Mouse (Mus musculus) pancreas, adult 10 weeks (tissue): ENCODE results near the gene Fbxw28. TPM values are rescaled to one million over a fixed set of nuclear protein-coding genes. Genes with fewer than 3 reads are reported as not detected.

Experiments
- polyA plus RNA-seq: library from polyadenylated mRNA; stranded (reverse); fragments of 350-450 nt; fragmentation: Illumina TruSeq; extraction: RNeasy Lipid Tissue Mini Kit (QIAGEN cat#74804); gene quantifications from one replicate; pipeline ENCODE4 v1.2.3, GENCODE M21; 2015; ENCODE audit warnings: low read depth, low replicate concordance; ENCODE audit not compliant: insufficient read depth

Fbxw28 gene
- not detected for polyA plus RNA-seq

DNA sequence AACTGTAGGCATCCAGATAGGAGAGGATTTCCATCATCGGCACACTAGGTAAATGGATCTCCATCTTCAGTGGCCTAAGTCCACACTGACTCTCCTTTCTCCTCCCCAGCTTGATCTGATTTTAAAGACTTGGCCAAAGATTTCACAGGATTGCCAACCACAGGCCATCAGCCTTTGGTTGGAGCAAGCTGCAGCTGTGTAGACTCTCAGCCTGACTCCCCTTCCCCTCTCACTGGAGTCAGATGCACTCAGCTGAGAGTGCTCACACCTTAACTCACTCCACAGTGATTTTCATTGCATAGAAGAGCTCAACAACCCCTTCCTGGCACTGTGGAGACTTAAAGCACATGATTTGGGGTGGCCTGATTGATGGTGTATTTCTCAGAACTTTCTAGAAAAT, at the start of gene Fbxw28:
Gene Fbxw28 (minus strand): TSS at position 101 of the 400 bp plus-strand sequence.

DNA sequence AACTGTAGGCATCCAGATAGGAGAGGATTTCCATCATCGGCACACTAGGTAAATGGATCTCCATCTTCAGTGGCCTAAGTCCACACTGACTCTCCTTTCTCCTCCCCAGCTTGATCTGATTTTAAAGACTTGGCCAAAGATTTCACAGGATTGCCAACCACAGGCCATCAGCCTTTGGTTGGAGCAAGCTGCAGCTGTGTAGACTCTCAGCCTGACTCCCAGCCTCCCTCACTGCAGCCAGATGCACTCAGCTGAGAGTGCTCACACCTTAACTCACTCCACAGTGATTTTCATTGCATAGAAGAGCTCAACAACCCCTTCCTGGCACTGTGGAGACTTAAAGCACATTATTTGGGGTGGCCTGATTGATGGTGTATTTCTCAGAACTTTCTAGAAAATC, 51.9 kb downstream of the Fbxw28 start, which contains the start of gene Fbxw14:
Gene Fbxw14 (minus strand): TSS at position 101 of the 400 bp plus-strand sequence.

Other genes with a start within 250 kb of the Fbxw28 start
- gene Plxnb1, start 244.3 kb downstream of the Fbxw28 start, polyA plus RNA-seq, result 8.9 TPM
- gene Fbxw21, start 177.6 kb downstream of the Fbxw28 start, polyA plus RNA-seq, result not detected
- not detected for gene Fbxw13, start 143.7 kb downstream of the Fbxw28 start, polyA plus RNA-seq
- not detected for gene Fbxw20, start 104.9 kb downstream of the Fbxw28 start, polyA plus RNA-seq
- not detected for gene Fbxw14, start 52.0 kb downstream of the Fbxw28 start, polyA plus RNA-seq
- not detected for gene Fbxw22, start 64.6 kb upstream of the Fbxw28 start, polyA plus RNA-seq
- gene Fbxw16, start 109.5 kb upstream of the Fbxw28 start, polyA plus RNA-seq, result not detected
- not detected for gene Fbxw19, start 156.2 kb upstream of the Fbxw28 start, polyA plus RNA-seq
- not detected for gene Fbxw15, start 228.6 kb upstream of the Fbxw28 start, polyA plus RNA-seq